ENCODE assay signal across 21 mouse cellular contexts in the genomic region with DNA sequence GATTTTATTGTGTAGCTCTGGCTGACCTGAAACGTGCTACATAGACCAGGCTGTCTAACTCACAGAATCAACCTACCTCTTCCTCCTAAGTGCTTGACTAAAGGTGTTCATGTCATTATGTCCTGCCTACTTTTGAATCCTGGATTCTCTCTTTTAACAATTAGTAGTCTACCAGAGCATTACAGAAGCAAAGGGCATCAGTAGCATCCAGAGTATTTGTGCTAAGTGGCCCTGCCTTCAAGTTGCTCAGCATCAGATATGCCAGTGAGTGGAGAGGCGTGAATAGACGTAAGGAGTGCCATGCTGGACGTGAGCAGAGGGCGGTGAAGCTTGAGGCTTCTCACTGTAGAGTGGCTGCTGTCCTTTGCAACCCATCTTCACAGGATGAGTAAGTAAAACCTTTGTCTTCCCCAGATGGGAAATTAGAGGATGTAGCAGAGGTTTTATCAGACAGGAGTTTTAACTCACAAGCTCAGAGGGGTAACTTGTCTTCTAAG. TPM values are rescaled to one million over a fixed set of nuclear protein-coding genes. Genes with fewer than 3 reads are reported as not detected.
DNase-seq lines count a peak whose midpoint lies in the region; ATAC-seq and TF ChIP-seq lines count a peak whose summit lies in the region.
"Had no signal": no experiment of that assay in that cellular context is flagged by ENCODE, and none has a peak within 500 bp of the region (broad histone marks: within the 10 kb centered on the region; RNA-seq: fewer than 3 reads in every experiment).

No protein-coding gene starts in this region.

- no peak for TF ChIP-seq CTCF in spleen, adult 2 months (IDR thresholded peaks at IDR 0.05; ENCODE audit: extremely low read depth, insufficient read depth, insufficient read length, insufficient replicate concordance)

- no peak for ATAC-seq in heart, embryonic 11.5 days (replicated peaks; ENCODE audit: insufficient number of reproducible peaks, low FRiP score, low TSS enrichment)
- no peak for ATAC-seq in heart, embryonic 12.5 days (ENCODE audit: insufficient number of reproducible peaks, low FRiP score)
- no peak for ATAC-seq in liver, embryonic 13.5 days (ENCODE audit: low read depth)
- ATAC-seq: forebrain, embryonic 14.5 days; hindbrain, embryonic 16.5 days; intestine, postnatal 0 days had no signal

- H3K4me2 ChIP-seq in heart, embryonic 11.5 days = no peak overlapping the region
- H3K4me2 ChIP-seq in heart, embryonic 12.5 days = no peak overlapping the region
- no peak overlapping the region for H3K4me2 ChIP-seq in liver, embryonic 13.5 days
- H3K4me2 ChIP-seq: embryonic facial prominence, embryonic 13.5 days; kidney, embryonic 15.5 days; lung, embryonic 14.5 days; midbrain, embryonic 11.5 days had no signal

- no peaks in the 10 kb centered on the region for H3K9me3 ChIP-seq in heart, embryonic 11.5 days (replicated peaks; ENCODE audit: control insufficient read depth, low read length)
- H3K9me3 ChIP-seq in heart, embryonic 12.5 days (replicated peaks) = no peaks in the 10 kb centered on the region
- no peaks in the 10 kb centered on the region for H3K9me3 ChIP-seq in liver, embryonic 13.5 days (replicated peaks)
- H3K9me3 ChIP-seq: embryonic facial prominence, embryonic 13.5 days; kidney, embryonic 15.5 days had no signal

- DNase-seq in spleen, adult 2 months (ENCODE audit: low read depth in 1 of 2, low spot score in 2 of 2) = no peak
- no peak for DNase-seq in spleen, adult 18-20 months
- DNase-seq in liver, embryonic 13.5 days = no peak
- no peak for DNase-seq in layer of hippocampus, adult 9-10 months (ENCODE audit: low spot score)
- no peak for DNase-seq in frontal cortex, postnatal 36 days (ENCODE audit: low spot score in 2 of 2)
- DNase-seq: adrenal gland, postnatal 14 days; cerebellum, adult 11-12 months; cerebellum, postnatal 14 days; gastrocnemius, postnatal 36 days; heart, postnatal 10 days; lung, embryonic 14.5 days; lung, postnatal 4 days; thymus, adult 18-20 months had no signal

- H3K27me3 ChIP-seq in heart, embryonic 11.5 days (ENCODE audit: control insufficient read depth, insufficient read depth, low read length) = no peaks in the 10 kb centered on the region
- H3K27me3 ChIP-seq in heart, embryonic 12.5 days (replicated peaks) = no peaks in the 10 kb centered on the region
- H3K27me3 ChIP-seq in spleen, adult 2 months (ENCODE audit: control insufficient read depth, insufficient read depth, low read length) = no peaks in the 10 kb centered on the region
- no peaks in the 10 kb centered on the region for H3K27me3 ChIP-seq in liver, embryonic 13.5 days
- H3K27me3 ChIP-seq: embryonic facial prominence, embryonic 13.5 days; kidney, embryonic 15.5 days had no signal

- H3K36me3 ChIP-seq in heart, embryonic 11.5 days (ENCODE audit: control insufficient read depth, insufficient read depth, low read length) = no peaks in the 10 kb centered on the region
- H3K36me3 ChIP-seq in heart, embryonic 12.5 days = peaks cover 5% of the 10 kb centered on the region
- H3K36me3 ChIP-seq in spleen, adult 2 months (ENCODE audit: control insufficient read depth, insufficient read depth, low read length) = 0 out of 2 replicates have a peak, but pooled peaks cover 2% of the 10 kb centered on the region
- H3K36me3 ChIP-seq in liver, embryonic 13.5 days = peaks cover 2% of the 10 kb centered on the region; the same call in 1 of the 2 replicates
- H3K36me3 ChIP-seq: embryonic facial prominence, embryonic 13.5 days; kidney, embryonic 15.5 days had no signal

- 50% methylated on average over 5 of the region's 5 CpGs for WGBS in heart, embryonic 11.5 days (ENCODE audit: insufficient replicate concordance)
- WGBS in heart, embryonic 12.5 days = 51% methylated on average over 5 of the region's 5 CpGs
- 58% methylated on average over 5 of the region's 5 CpGs for WGBS in spleen, adult 2 months
- 61% methylated on average over 5 of the region's 5 CpGs for WGBS in liver, embryonic 13.5 days (ENCODE audit: insufficient replicate concordance)

- H3K27ac ChIP-seq in heart, embryonic 11.5 days (ENCODE audit: low read depth, low read length) = peak overlapping the region; percentile 22; the same call in 1 of the 2 replicates
- H3K27ac ChIP-seq in heart, embryonic 12.5 days (ENCODE audit: poor library complexity, severe bottlenecking) = no peak overlapping the region; the same call in 1 of the 2 replicates
- peak overlapping the region; percentile 74 for H3K27ac ChIP-seq in spleen, adult 2 months (ENCODE audit: insufficient read depth, low read length)
- peak overlapping the region; percentile 74; the same call in 1 of the 2 replicates for H3K27ac ChIP-seq in liver, embryonic 13.5 days
- H3K27ac ChIP-seq: embryonic facial prominence, embryonic 13.5 days; kidney, embryonic 15.5 days had no signal

- peaks cover 80% of the 10 kb centered on the region for H3K4me1 ChIP-seq in heart, embryonic 11.5 days (ENCODE audit: control insufficient read depth, insufficient read depth, low read length)
- peaks cover 78% of the 10 kb centered on the region for H3K4me1 ChIP-seq in heart, embryonic 12.5 days (replicated peaks)
- peaks cover 36% of the 10 kb centered on the region for H3K4me1 ChIP-seq in spleen, adult 2 months (ENCODE audit: control insufficient read depth, insufficient read depth, insufficient read length)
- peaks cover 93% of the 10 kb centered on the region for H3K4me1 ChIP-seq in liver, embryonic 13.5 days (replicated peaks)

- H3K4me3 ChIP-seq in heart, embryonic 11.5 days (ENCODE audit: low read depth, low read length) = no peak overlapping the region
- no peak overlapping the region for H3K4me3 ChIP-seq in heart, embryonic 12.5 days
- H3K4me3 ChIP-seq in spleen, adult 2 months (ENCODE audit: extremely low read depth, insufficient read depth, insufficient read length) = no peak overlapping the region
- no peak overlapping the region for H3K4me3 ChIP-seq in liver, embryonic 13.5 days (replicated peaks)
- H3K4me3 ChIP-seq: embryonic facial prominence, embryonic 13.5 days; kidney, embryonic 15.5 days had no signal

- no peak for TF ChIP-seq POLR2A in spleen, adult 2 months (IDR thresholded peaks at IDR 0.05; ENCODE audit: low read depth, low read length)

- H3K9ac ChIP-seq in heart, embryonic 11.5 days (ENCODE audit: low read depth, low read length) = no peak overlapping the region
- H3K9ac ChIP-seq in heart, embryonic 12.5 days = no peak overlapping the region
- no peak overlapping the region for H3K9ac ChIP-seq in liver, embryonic 13.5 days
- H3K9ac ChIP-seq: embryonic facial prominence, embryonic 13.5 days; kidney, embryonic 15.5 days; lung, embryonic 14.5 days had no signal

RNA-seq across cellular contexts. Expression of a gene that starts 48.5 kb away (rescaled TPM):
- polyA plus RNA-seq in heart, embryonic 11.5 days (2014; fragmentation: Nextera tagmentation; extraction: Ambion mirVana) = 133 and 152 TPM in 2 replicates
- 154 and 157 TPM in 2 replicates for polyA plus RNA-seq in heart, embryonic 12.5 days (2016; fragmentation: Nextera tagmentation; extraction: Ambion mirVana)
- polyA plus RNA-seq in spleen, adult 2 months (2012; rRNA removed) = 40.6 and 45.1 TPM in 2 replicates
- 29.5 and 34.7 TPM in 2 replicates for polyA plus RNA-seq in liver, embryonic 13.5 days (2015; fragmentation: Nextera tagmentation; extraction: Ambion mirVana)
